14 mouse cellular contexts compared by ENCODE assay signal in genomic region chr10:128372989-128373748, GRCm38 (mm10). TPM values are rescaled to one million over a fixed set of nuclear protein-coding genes. Genes with fewer than 3 reads are reported as not detected.
DNase-seq lines count a peak whose midpoint lies in the region; ATAC-seq and TF ChIP-seq lines count a peak whose summit lies in the region.
"Had no signal": no experiment of that assay in that cellular context is flagged by ENCODE, and none has a peak within 500 bp of the region (broad histone marks: within the 10 kb centered on the region; RNA-seq: fewer than 3 reads in every experiment).

No protein-coding gene starts in this region.

- intact Hi-C loops in gastrocnemius, adult 2 months (cut with DNase I) = loop anchor here (10.0 kb wide), 1 partner anchor 172 kb away; the partner anchor contains the start of genes Rpl41 and Zc3h10
- intact Hi-C loops in gastrocnemius, postnatal 36 days (cut with DNase I) = no loop called here

- peak; percentile 25; the same call in 1 of the 2 replicates for ATAC-seq in G1E (ENCODE audit: extremely low read depth, insufficient number of reproducible peaks, low FRiP score, poor library complexity, severe bottlenecking)
- ATAC-seq in heart, embryonic 12.5 days (ENCODE audit: insufficient number of reproducible peaks, low FRiP score) = no peak
- ATAC-seq: midbrain, embryonic 13.5 days had no signal

- no peak overlapping the region for H3K4me3 ChIP-seq in gastrocnemius, adult 2 months
- H3K4me3 ChIP-seq in G1E (ENCODE audit: low read depth, low read length) = no peak overlapping the region
- no peak overlapping the region for H3K4me3 ChIP-seq in heart, embryonic 12.5 days
- H3K4me3 ChIP-seq in hindbrain, embryonic 10.5 days = no peak overlapping the region
- H3K4me3 ChIP-seq: midbrain, embryonic 13.5 days had no signal

- peaks cover 55% of the 10 kb centered on the region for H3K4me1 ChIP-seq in G1E (ENCODE audit: insufficient read depth, low read depth, low read length)
- peaks cover 29% of the 10 kb centered on the region for H3K4me1 ChIP-seq in heart, embryonic 12.5 days (replicated peaks)
- H3K4me1 ChIP-seq in hindbrain, embryonic 10.5 days (replicated peaks) = peaks cover 33% of the 10 kb centered on the region

- no peak for TF ChIP-seq CTCF in gastrocnemius, adult 2 months (IDR thresholded peaks at IDR 0.05)
- TF ChIP-seq CTCF in G1E (IDR thresholded peaks at IDR 0.05; ENCODE audit: low read depth, low read length) = no peak

- H3K36me3 ChIP-seq in G1E (replicated peaks) = peaks cover 3% of the 10 kb centered on the region
- H3K36me3 ChIP-seq in heart, embryonic 12.5 days = peaks cover 1% of the 10 kb centered on the region
- peaks cover 3% of the 10 kb centered on the region for H3K36me3 ChIP-seq in hindbrain, embryonic 10.5 days

- DNase-seq in gastrocnemius, adult 2 months = peak; percentile 80
- DNase-seq in gastrocnemius, postnatal 36 days = no peak
- DNase-seq in G1E (ENCODE audit: low spot score) = no peak
- DNase-seq in lung, postnatal 36 days = peak; percentile 62
- no peak for DNase-seq in ovary, postnatal 36 days (ENCODE audit: low spot score)
- DNase-seq in hindbrain, embryonic 10.5 days (ENCODE audit: low spot score) = no peak
- no peak for DNase-seq in frontal cortex, postnatal 25 days (ENCODE audit: low spot score in 2 of 2)
- DNase-seq: adrenal gland, adult 2 months; cerebellum, adult 9-10 months; right cerebral cortex, adult 18-20 months had no signal

- no peak overlapping the region for H3K9ac ChIP-seq in heart, embryonic 12.5 days
- H3K9ac ChIP-seq: midbrain, embryonic 13.5 days had no signal

- peak overlapping the region; percentile 96 for H3K27ac ChIP-seq in gastrocnemius, adult 2 months
- H3K27ac ChIP-seq in heart, embryonic 12.5 days (ENCODE audit: poor library complexity, severe bottlenecking) = peak overlapping the region; percentile 13; the same call in 1 of the 2 replicates
- no peak overlapping the region for H3K27ac ChIP-seq in hindbrain, embryonic 10.5 days
- H3K27ac ChIP-seq: midbrain, embryonic 13.5 days had no signal

- H3K9me3 ChIP-seq in G1E (replicated peaks) = no peaks in the 10 kb centered on the region
- 0 out of 2 replicates have a peak, but pooled peaks cover 2% of the 10 kb centered on the region for H3K9me3 ChIP-seq in heart, embryonic 12.5 days (replicated peaks)
- H3K9me3 ChIP-seq in hindbrain, embryonic 10.5 days = no peaks in the 10 kb centered on the region
- H3K9me3 ChIP-seq: midbrain, embryonic 13.5 days had no signal

- 51% methylated on average over 6 of the region's 6 CpGs for WGBS in heart, embryonic 12.5 days
- WGBS in hindbrain, embryonic 10.5 days = 85% methylated on average over 6 of the region's 6 CpGs

- no peaks in the 10 kb centered on the region for H3K27me3 ChIP-seq in G1E (ENCODE audit: insufficient read depth, low read length)
- no peaks in the 10 kb centered on the region for H3K27me3 ChIP-seq in heart, embryonic 12.5 days (replicated peaks)
- H3K27me3 ChIP-seq in hindbrain, embryonic 10.5 days (ENCODE audit: insufficient read depth, poor library complexity, severe bottlenecking) = no peaks in the 10 kb centered on the region
- H3K27me3 ChIP-seq: midbrain, embryonic 13.5 days had no signal

- no peak overlapping the region for H3K4me2 ChIP-seq in heart, embryonic 12.5 days
- H3K4me2 ChIP-seq: midbrain, embryonic 13.5 days had no signal

RNA-seq across cellular contexts. Expression of gene Ankrd52, which starts 3.7 kb away (rescaled TPM):
- 10 to 100 TPM; 46.7 to 58.9 TPM for total RNA-seq in gastrocnemius, adult 2 months (2021)
- 10 to 100 TPM; 50.5 to 55.7 TPM for total RNA-seq in gastrocnemius, postnatal 36 days (2021)
- total RNA-seq in G1E (2014; fragmentation: Nextera tagmentation) (72.9 and 80.4 TPM in 2 replicates), G1E (2017) (5.9 and 6.6 TPM in 2 replicates)
- polyA plus RNA-seq in G1E (2012) = 68.3 and 75.9 TPM in 2 replicates
- polyA plus RNA-seq in heart, embryonic 12.5 days (2016; fragmentation: Nextera tagmentation; extraction: Ambion mirVana) = 10.6 and 11.3 TPM in 2 replicates
- polyA plus RNA-seq in hindbrain, embryonic 10.5 days (2016; fragmentation: Nextera tagmentation; extraction: Ambion mirVana) = 9.6 and 10.3 TPM in 2 replicates

RNA-seq across cellular contexts. Expression of gene Coq10a, which starts 4.4 kb away (rescaled TPM):
- 100 to 1,000 TPM; 447 to 542 TPM for total RNA-seq in gastrocnemius, adult 2 months (2021)
- total RNA-seq in gastrocnemius, postnatal 36 days (2021) = 100 to 1,000 TPM; 433 to 434 TPM
- total RNA-seq in G1E (2014; fragmentation: Nextera tagmentation) (28.8 and 29.8 TPM in 2 replicates), G1E (2017) (24.9 and 27.4 TPM in 2 replicates)
- 7.3 and 8.7 TPM in 2 replicates for polyA plus RNA-seq in G1E (2012)
- polyA plus RNA-seq in heart, embryonic 12.5 days (2016; fragmentation: Nextera tagmentation; extraction: Ambion mirVana) = 15.9 and 16.2 TPM in 2 replicates
- polyA plus RNA-seq in hindbrain, embryonic 10.5 days (2016; fragmentation: Nextera tagmentation; extraction: Ambion mirVana) = 14.5 and 21.6 TPM in 2 replicates

RNA-seq across cellular contexts. Expression of gene Slc39a5, which starts 27.9 kb away (rescaled TPM):
- not detected for total RNA-seq in gastrocnemius, adult 2 months (2021)
- total RNA-seq in gastrocnemius, postnatal 36 days (2021) = not detected
- total RNA-seq in G1E (2014; fragmentation: Nextera tagmentation) (not detected in 2 replicates), G1E (2017) (not detected in 2 replicates)
- polyA plus RNA-seq in G1E (2012) = not detected in 2 replicates
- polyA plus RNA-seq in heart, embryonic 12.5 days (2016; fragmentation: Nextera tagmentation; extraction: Ambion mirVana) = 0.28 and 0.42 TPM in 2 replicates
- polyA plus RNA-seq in hindbrain, embryonic 10.5 days (2016; fragmentation: Nextera tagmentation; extraction: Ambion mirVana) = 0.55 TPM in 1 of 2 replicates, not detected in the other
- total RNA-seq: adrenal gland, adult 2 months; hematopoietic stem cell, adult 5-6 weeks; left cerebral cortex, postnatal 36 days had no signal
- polyA plus RNA-seq: adrenal gland, adult 2 months had no signal

RNA-seq across cellular contexts. Expression of gene Cs, which starts 35.6 kb away (rescaled TPM):
- total RNA-seq in gastrocnemius, adult 2 months (2021) = 100 to 1,000 TPM; 541 to 658 TPM
- 100 to 1,000 TPM; 586 to 610 TPM for total RNA-seq in gastrocnemius, postnatal 36 days (2021)
- total RNA-seq in G1E (2014; fragmentation: Nextera tagmentation) = 323 and 337 TPM in 2 replicates
- total RNA-seq in G1E (2017) = 175 and 181 TPM in 2 replicates
- polyA plus RNA-seq in G1E (2012) = 21.6 and 56.6 TPM in 2 replicates
- 418 and 430 TPM in 2 replicates for polyA plus RNA-seq in heart, embryonic 12.5 days (2016; fragmentation: Nextera tagmentation; extraction: Ambion mirVana)
- polyA plus RNA-seq in hindbrain, embryonic 10.5 days (2016; fragmentation: Nextera tagmentation; extraction: Ambion mirVana) = 231 and 232 TPM in 2 replicates

RNA-seq across cellular contexts. Expression of gene Nabp2, which starts 38.1 kb away (rescaled TPM):
- 10 to 100 TPM; 56.7 to 59.0 TPM for total RNA-seq in gastrocnemius, adult 2 months (2021)
- 10 to 100 TPM; 48.1 to 50.4 TPM for total RNA-seq in gastrocnemius, postnatal 36 days (2021)
- total RNA-seq in G1E (2014; fragmentation: Nextera tagmentation) (121 and 148 TPM in 2 replicates), G1E (2017) (34.2 and 37.3 TPM in 2 replicates)
- polyA plus RNA-seq in G1E (2012) = 152 and 197 TPM in 2 replicates
- polyA plus RNA-seq in heart, embryonic 12.5 days (2016; fragmentation: Nextera tagmentation; extraction: Ambion mirVana) = 57.3 and 57.9 TPM in 2 replicates
- 144 and 147 TPM in 2 replicates for polyA plus RNA-seq in hindbrain, embryonic 10.5 days (2016; fragmentation: Nextera tagmentation; extraction: Ambion mirVana)

Comparison
In these comparisons a context has a peak if more than half of its experiments do, and no peak if none do; other contexts are left out.
1. DNase-seq: peak in gastrocnemius, adult 2 months (single experiment) and lung, postnatal 36 days (single experiment); none in gastrocnemius, postnatal 36 days (0 of 2), G1E (single experiment), ovary, postnatal 36 days (single experiment), hindbrain, embryonic 10.5 days (single experiment) and frontal cortex, postnatal 25 days (0 of 2).
2. RNA of gene Coq10a, which starts 4.4 kb away (total RNA-seq): 447 to 542 TPM in gastrocnemius, adult 2 months and 433 to 434 TPM in gastrocnemius, postnatal 36 days; 24.9 to 29.8 TPM in G1E; every median in the first group is over 10 times any median in the second.